Mouse (Mus musculus) right cerebral cortex, postnatal 36 days (tissue): ENCODE data around the gene Stxbp2.
"Not testable (repeated sequence)": the region's sequence is repeated elsewhere in the genome, so short reads cannot be mapped to it uniquely, and the experiment has no call there.

ENCODE experiments used
- DNase-seq, 2 experiments: peaks; one replicate each; pipeline ENCODE4 v3.0.0; 2022; ENCODE audit warnings: low spot score in 2 of 2, mixed read lengths in 1 of 2

Gene Stxbp2

GRCm38 (mm10) chr8:3630647-3631477 lies at the start of gene Stxbp2:
Gene Stxbp2 (plus strand): TSS chr8:3630955.
- peak; percentile 61 to 63 for DNase-seq

DNA sequence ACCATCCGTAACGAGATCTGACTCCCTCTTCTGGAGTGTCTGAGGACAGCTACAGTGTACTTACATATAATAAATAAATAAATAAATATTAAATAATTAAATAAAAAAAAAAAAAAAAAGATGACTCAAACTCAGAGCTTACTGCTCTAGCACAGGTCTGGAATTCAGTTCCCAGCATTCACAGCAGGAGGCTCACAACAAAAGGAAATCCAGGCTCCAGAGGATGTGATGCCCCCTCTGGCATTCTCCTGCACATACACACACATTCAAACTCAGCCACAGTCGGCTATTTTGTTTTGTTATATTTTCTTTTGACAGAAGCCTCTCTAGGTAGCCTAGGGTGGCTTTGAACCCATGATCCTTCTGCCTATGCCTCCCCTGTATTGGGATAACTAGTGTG lies 48.8 kb upstream of the Stxbp2 start:
- not testable (repeated sequence) for DNase-seq

GRCm38 (mm10) chr8:3586452-3586851 lies 44.3 kb upstream of the Stxbp2 start:
- no peak for DNase-seq

- DNase-seq = no peak
Observed at GRCm38 (mm10) chr8:3586993-3587390, 43.8 kb upstream of the Stxbp2 start, which contains the start of gene Camsap3. Gene Camsap3 (plus strand): TSS chr8:3587293.

DNA sequence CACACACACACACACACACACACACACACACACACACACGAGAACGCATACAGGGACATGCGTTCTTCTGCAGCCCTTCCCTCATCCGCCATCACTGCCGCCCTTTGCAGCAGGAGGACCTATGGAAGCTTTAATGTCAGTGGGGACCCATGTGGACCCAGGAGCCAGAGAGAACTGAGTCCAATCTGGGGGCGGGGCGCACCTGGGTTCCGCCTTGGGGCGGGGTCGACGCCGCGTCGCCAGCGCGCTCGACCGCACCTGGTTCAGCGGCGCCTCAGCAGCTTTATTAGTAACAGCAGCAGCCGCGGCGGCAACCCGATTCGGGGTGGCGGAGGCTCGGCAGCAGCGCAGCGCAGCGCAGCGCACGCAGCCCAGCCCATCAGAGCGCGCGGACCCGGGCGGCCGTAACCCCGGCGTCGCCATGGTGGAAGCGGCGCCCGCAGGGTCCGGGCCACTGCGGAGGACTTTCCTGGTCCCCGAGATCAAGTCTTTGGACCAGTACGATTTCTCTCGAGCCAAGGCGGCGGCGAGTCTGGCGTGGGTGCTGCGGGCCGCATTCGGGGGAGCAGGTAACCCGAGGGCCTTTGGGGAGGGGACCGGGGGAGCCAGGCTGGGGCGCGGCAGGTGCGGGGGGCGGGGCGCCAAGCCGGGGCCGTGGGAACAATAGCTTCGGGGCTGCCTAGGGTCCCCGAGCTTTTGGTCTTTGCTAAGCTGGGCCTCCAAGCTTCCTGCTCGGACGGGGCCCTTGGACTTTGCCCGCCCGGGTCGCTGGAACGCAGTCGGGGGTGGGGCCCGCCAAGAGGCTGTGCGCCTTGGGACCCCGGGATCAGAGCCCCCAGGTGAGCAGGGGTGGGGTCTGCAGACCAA lies 43.1 kb upstream of the Stxbp2 start:
- peak; percentile 62 to 69 for DNase-seq

- DNase-seq = no peak
Observed at GRCm38 (mm10) chr8:3588258-3588633, 42.5 kb upstream of the Stxbp2 start.

DNA sequence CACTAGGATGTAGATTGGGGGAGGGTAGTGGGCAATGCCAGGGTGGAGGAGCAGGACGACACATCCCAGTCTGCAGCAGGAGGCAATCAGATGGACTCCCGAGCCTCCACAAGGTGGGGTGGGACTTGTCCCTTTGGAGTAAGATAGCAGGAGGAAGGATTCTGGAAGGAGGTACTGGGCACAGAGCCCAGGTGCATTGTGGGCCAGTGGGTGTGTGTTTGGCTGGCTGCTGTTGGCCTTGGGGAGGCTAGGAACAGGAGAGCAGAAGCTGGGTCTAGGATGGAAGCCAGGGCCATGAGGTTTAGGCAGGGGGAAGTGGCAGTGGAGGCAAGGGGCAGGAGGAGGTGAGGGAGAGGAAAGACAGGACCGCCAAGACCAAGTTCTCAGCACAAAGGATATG lies 37.3 kb upstream of the Stxbp2 start:
- no peak for DNase-seq

- DNase-seq = no peak
Observed at GRCm38 (mm10) chr8:3594466-3594865, 36.3 kb upstream of the Stxbp2 start.

- DNase-seq = no peak
Observed at GRCm38 (mm10) chr8:3598054-3598453, 32.7 kb upstream of the Stxbp2 start.

- DNase-seq = no peak
Observed at GRCm38 (mm10) chr8:3599219-3599618, 31.5 kb upstream of the Stxbp2 start.

DNA sequence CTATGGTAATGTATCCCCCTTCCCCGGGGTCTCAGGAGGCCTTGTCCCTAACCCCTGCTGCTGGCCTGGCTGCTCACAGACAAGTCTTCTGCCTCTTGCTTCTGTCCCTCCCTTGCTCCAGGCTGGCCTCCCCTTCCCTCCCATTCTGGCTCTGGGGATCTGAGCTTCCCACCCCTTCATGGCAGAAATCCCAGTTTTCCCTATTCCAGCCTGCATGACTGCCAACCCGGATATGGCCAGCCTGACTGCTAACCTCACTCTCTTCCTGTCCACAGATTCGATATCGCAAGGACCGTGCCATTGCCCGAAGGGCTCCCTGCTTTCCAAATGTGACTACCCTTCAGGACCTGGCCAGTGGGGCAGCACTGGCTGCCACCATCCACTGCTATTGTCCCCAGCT lies 30.4 kb upstream of the Stxbp2 start:
- no peak for DNase-seq

DNA sequence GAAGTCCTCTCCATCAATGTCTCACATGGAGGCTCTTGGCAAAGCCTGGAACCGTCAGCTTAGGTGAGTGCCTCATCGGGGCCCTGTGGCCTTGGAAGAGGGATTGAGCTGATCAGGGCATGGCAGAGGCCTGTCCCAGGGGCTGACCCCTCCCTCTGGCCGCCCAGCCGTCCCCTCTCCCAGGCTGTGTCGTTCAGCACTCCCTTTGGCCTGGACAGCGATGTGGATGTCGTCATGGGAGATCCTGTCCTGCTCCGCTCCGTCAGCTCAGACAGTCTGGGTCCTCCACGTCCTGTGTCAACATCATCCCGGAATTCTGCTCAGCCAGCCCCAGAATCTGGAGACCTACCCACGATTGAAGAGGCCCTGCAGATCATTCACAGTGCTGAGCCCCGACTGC lies 27.3 kb upstream of the Stxbp2 start:
- DNase-seq = no peak

- no peak for DNase-seq
Observed at GRCm38 (mm10) chr8:3606593-3606992, 24.2 kb upstream of the Stxbp2 start.

DNA sequence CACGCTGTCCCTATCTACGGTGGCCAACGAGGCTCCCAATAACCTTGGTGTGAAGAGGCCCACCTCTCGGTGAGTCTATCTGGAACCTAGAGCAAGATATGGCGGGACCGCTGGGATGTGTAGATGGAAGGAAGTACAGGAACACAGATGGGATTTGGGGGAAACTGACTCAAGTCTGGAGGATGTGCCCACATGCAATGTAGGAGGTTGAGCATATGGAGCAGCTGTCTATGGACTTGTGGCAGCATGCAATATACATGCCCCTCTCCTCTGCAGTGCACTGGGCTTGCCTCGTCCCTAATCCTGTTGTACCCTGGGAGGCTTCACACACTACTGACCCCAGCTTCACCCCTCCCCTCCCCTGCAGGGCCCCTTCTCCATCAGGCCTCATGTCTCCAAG lies 22.9 kb upstream of the Stxbp2 start:
- DNase-seq = peak in 1 of 2 experiments; percentile 44

DNA sequence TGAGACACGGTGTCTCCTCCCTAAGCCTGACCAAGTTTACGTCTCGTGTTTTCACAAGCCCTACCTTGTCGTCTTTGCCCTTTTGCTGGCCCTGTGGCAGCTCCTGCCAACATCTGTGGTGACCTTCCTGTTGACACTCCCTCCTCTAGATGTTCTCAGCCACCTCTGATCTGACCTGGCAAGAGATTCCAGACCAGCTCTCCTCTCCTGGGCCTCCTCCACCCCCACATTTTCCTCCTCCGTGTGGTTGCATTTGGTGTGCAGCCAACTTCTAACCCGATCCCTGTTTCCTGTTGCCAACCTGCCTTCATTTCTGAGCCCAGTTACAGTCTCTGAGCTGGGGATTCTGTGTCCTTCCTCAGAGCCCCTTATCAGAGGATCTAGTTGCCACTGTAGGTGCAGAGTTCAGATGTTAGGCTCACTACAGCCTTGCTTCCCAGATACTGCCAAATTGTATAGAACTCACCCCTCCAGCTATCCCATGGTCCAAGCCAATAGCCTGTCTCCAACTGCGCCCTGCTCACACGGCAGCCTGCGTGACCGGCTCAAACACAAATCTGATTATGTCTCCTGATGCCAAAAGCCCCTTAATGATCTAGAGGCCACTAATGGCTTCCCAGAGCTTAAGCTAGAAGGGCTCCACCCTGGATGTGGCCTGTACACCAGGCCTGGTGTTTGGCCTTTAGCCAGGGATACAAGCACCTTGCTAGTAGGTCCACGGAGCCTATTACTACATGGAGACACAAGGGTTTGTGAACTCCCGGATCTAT lies 21.5 kb upstream of the Stxbp2 start:
- DNase-seq = no peak

- DNase-seq = no peak
Observed at GRCm38 (mm10) chr8:3609816-3610150, 21.0 kb upstream of the Stxbp2 start.

DNA sequence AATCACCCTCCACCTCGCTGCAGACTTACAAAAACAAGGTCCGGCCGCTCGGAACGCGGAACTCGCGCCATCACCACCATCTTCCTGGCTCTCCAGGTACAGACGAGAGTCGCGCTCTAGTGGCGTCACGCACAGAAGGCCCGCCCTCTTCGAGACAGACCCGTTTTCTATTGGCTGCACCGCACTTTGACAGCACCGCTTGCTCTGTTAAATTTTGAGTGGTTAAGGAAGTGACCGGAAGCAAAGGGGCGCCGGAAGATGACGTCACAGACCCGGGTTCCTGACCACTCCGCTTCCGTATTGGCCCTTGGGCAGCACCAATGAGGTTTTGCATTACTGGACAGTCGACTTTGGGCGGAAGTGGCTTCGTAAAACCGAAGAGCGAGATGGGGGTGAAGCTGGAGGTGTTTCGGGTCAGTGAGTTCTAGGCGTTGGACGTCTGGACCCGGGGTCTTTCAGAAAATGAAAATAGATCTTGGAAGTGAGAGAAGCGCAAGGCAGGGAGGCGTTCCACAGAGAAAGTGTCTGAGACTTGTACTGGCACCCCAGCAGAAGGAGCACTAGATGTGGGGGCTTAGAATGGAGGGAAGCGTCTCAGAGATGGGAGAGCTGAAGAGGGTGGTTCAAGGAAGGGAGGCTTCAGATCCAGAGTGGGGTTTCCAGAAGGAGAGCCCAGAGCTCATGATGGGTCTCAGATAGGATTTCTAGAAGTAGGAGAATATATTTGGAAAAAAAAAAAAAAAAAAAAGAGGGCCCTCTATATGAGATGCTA lies 9.4 kb upstream of the Stxbp2 start, which contains the start of the genes Xab2 and Pet100:
Gene Xab2 (minus strand): TSS at position 118 of the 772 bp plus-strand sequence.
Gene Pet100 (plus strand): TSS at position 350 of the 772 bp plus-strand sequence.
- DNase-seq = peak; percentile 99 to 100

GRCm38 (mm10) chr8:3622119-3622518 lies 8.6 kb upstream of the Stxbp2 start:
- DNase-seq = no peak

- DNase-seq = no peak
Observed at GRCm38 (mm10) chr8:3625445-3625844, 5.3 kb upstream of the Stxbp2 start, which contains the start of gene Pcp2. Gene Pcp2 (minus strand): TSS chr8:3625545.

DNA sequence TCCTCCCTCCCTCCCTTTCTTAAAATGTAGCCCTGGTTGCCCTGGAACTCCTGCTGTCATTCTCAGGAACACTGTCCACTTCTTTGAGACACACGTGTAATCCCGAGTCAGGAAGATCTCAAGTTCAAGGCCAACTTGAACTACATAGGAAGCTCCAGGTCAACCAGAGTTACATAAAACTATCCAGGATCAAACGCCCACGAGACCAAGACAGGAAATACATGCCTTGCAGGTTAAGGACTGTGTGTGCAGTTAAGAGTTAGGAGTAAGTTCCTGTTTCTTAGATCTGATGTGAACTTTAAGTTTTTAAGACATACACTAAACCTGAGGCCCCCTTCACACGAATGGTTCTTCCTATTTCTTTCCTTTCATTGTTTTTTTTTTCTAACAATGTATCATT lies 3.8 kb upstream of the Stxbp2 start:
- DNase-seq = no peak

DNA sequence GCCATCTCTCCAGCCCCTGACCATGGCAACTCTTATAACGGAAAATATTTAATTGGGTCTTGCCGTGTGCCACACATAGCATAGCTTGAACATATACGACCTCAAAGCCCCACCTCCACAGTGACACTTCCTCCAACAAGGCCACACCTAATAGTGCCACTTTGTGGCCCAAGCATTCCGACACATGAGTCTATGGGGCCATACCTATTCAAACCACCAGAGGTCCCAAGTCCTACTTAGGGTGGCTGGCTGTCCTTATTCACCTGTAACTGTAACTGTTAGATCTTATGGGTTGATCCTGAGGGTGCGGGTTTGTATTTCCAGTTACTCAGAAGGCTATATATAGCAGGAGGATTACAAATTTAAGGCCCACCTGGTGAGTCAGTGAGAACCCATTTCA lies 2.7 kb upstream of the Stxbp2 start:
- no peak for DNase-seq
